ENCODE assay signal across 25 mouse cellular contexts in genomic region chr6:115141446-115141845, GRCm38 (mm10). TPM values are rescaled to one million over a fixed set of nuclear protein-coding genes. Genes with fewer than 3 reads are reported as not detected.
"Had no signal": no experiment of that assay in that cellular context is flagged by ENCODE, and none has a peak within 500 bp of the region (broad histone marks: within the 10 kb centered on the region; RNA-seq: fewer than 3 reads in every experiment).

No protein-coding gene starts in this region.

- H3K4me1 ChIP-seq: heart, embryonic 13.5 days; heart, embryonic 15.5 days; limb, embryonic 13.5 days; limb, embryonic 15.5 days; liver, embryonic 13.5 days; liver, embryonic 15.5 days had no signal

- H3K4me3 ChIP-seq: heart, embryonic 13.5 days; heart, embryonic 15.5 days; hindbrain, embryonic 13.5 days; hindbrain, embryonic 15.5 days; limb, embryonic 13.5 days; limb, embryonic 15.5 days; liver, embryonic 13.5 days; liver, embryonic 15.5 days had no signal

- H3K27ac ChIP-seq: heart, embryonic 13.5 days; heart, embryonic 15.5 days; hindbrain, embryonic 13.5 days; hindbrain, embryonic 15.5 days; hindbrain, postnatal 0 days; limb, embryonic 13.5 days; limb, embryonic 15.5 days; liver, embryonic 13.5 days; liver, embryonic 15.5 days had no signal

- H3K9me3 ChIP-seq: heart, embryonic 13.5 days; heart, embryonic 15.5 days; hindbrain, embryonic 13.5 days; hindbrain, embryonic 15.5 days; limb, embryonic 13.5 days; limb, embryonic 15.5 days; liver, embryonic 13.5 days; liver, embryonic 15.5 days had no signal

- H3K9ac ChIP-seq: heart, embryonic 13.5 days; heart, embryonic 15.5 days; hindbrain, embryonic 13.5 days; hindbrain, embryonic 15.5 days; limb, embryonic 13.5 days; limb, embryonic 15.5 days; liver, embryonic 13.5 days; liver, embryonic 15.5 days had no signal

- ATAC-seq: hindbrain, postnatal 0 days; intestine, embryonic 16.5 days had no signal

- H3K27me3 ChIP-seq: hindbrain, embryonic 13.5 days; hindbrain, embryonic 15.5 days had no signal

- H3K36me3 ChIP-seq: heart, embryonic 13.5 days; heart, embryonic 15.5 days; limb, embryonic 13.5 days; limb, embryonic 15.5 days; liver, embryonic 13.5 days; liver, embryonic 15.5 days had no signal

- H3K4me2 ChIP-seq: heart, embryonic 11.5 days; heart, embryonic 13.5 days; heart, embryonic 15.5 days; hindbrain, embryonic 13.5 days; hindbrain, embryonic 15.5 days; limb, embryonic 13.5 days; limb, embryonic 15.5 days; liver, embryonic 13.5 days; liver, embryonic 15.5 days had no signal

- DNase-seq: gastrocnemius, postnatal 14 days; gastrocnemius, postnatal 36 days; heart, adult 18-20 months; heart, postnatal 14 days; heart, postnatal 36 days; kidney, adult 11 months; kidney, adult 2 months; kidney, adult 9 months; kidney, postnatal 14 days; kidney, postnatal 36 days; layer of hippocampus, adult 9-11 months; layer of hippocampus, postnatal 36 days; left cerebral cortex, postnatal 4 days; liver, embryonic 13.5 days had no signal

RNA-seq across cellular contexts. Expression of gene Syn2, which starts 6.7 kb away (rescaled TPM):
- total RNA-seq: hematopoietic stem cell, adult 5-6 weeks had no signal
